Mouse (Mus musculus) embryonic facial prominence, embryonic 14.5 days (tissue): ENCODE measurements around the gene Ctsc. TPM values are rescaled to one million over a fixed set of nuclear protein-coding genes. Genes with fewer than 3 reads are reported as not detected.
"Not testable (repeated sequence)": the region's sequence is repeated elsewhere in the genome, so short reads cannot be mapped to it uniquely, and the experiment has no call there.

Experiments used
- ATAC-seq: fragments of 200-750 bp; cut with Nextera tagmentation; 2 replicates; pipeline ENCODE4 v1.8.0; 2017; ENCODE audit warnings: low read depth, moderate number of reproducible peaks, moderate TSS enrichment
- DNase-seq: peaks from one replicate; pipeline ENCODE4 v3.0.0-alpha.2; 2015; ENCODE audit warnings: low spot score
- H3K27ac ChIP-seq: fragments of 300-500 bp; sonication (generic); replicated peaks from 2 replicates; pipeline ENCODE4 v1.5.1; 2014; ENCODE audit warnings: low read depth, mild to moderate bottlenecking, low read length, moderate library complexity
- H3K27me3 ChIP-seq: fragments of 300-500 bp; sonication (generic); replicated peaks from 2 replicates; pipeline ENCODE4 v1.6.1; 2014; ENCODE audit warnings: low read length; ENCODE audit not compliant: control insufficient read depth, insufficient read depth
- H3K36me3 ChIP-seq: fragments of 300-500 bp; sonication (generic); 2 replicates; pipeline ENCODE4 v1.6.1; 2014; ENCODE audit warnings: low read length, mixed read lengths; ENCODE audit not compliant: control insufficient read depth, insufficient read depth
- H3K4me1 ChIP-seq: fragments of 300-500 bp; sonication (generic); 2 replicates; pipeline ENCODE4 v1.6.1; 2014; ENCODE audit warnings: antibody characterized with exemption, low read length; ENCODE audit not compliant: control insufficient read depth, insufficient read depth
- H3K4me2 ChIP-seq: fragments of 300-500 bp; sonication (generic); 2 replicates; pipeline ENCODE4 v1.6.1; 2014; ENCODE audit warnings: low read depth, mild to moderate bottlenecking, low read length, moderate library complexity, mixed read lengths
- H3K4me3 ChIP-seq: fragments of 300-500 bp; sonication (generic); 2 replicates; pipeline ENCODE4 v1.5.1; 2014; ENCODE audit warnings: low read depth, mild to moderate bottlenecking, low read length
- H3K9ac ChIP-seq: fragments of 300-500 bp; sonication (generic); 2 replicates; pipeline ENCODE4 v1.6.1; 2014; ENCODE audit warnings: low read depth, mild to moderate bottlenecking, low read length, moderate library complexity, mixed read lengths
- H3K9me3 ChIP-seq: fragments of 300-500 bp; sonication (generic); 2 replicates; pipeline ENCODE4 v1.6.1; 2016; ENCODE audit warnings: low read length; ENCODE audit not compliant: control insufficient read depth
- WGBS: fragments of 180-500 bp; shearing (Covaris S2); extraction: QIAGEN DNeasy Blood & Tissue Kit; methylation state at CpG from one replicate; pipeline ENCODE4 v1.1.7; 2014; 5-methylcytosine and 5-hydroxymethylcytosine counted together
- polyA plus RNA-seq: library from polyadenylated mRNA; unstranded; fragments of >200 nt; fragmentation: Nextera tagmentation; extraction: Ambion mirVana; gene quantifications from 2 replicates; pipeline ENCODE4 v1.2.1, GENCODE M21; 2014

Ctsc gene
- 60.0 and 64.4 TPM in 2 replicates for polyA plus RNA-seq

GRCm38 (mm10) chr7:88277858-88278627 is at the start of gene Ctsc:
Gene Ctsc (plus strand): TSS chr7:88278085.
- Histone ChIP-seq H3K36me3 (0 out of 2 replicates have a peak, but pooled peaks cover 4% of the 10 kb centered on the region), H3K27me3 (no peaks in the 10 kb centered on the region), H3K9me3 (no peaks in the 10 kb centered on the region), H3K9ac (peak within 1 kb of the TSS; percentile 70), H3K4me3 (peak within 1 kb of the TSS; percentile 57), H3K27ac (peak within 1 kb of the TSS; percentile 67; the same call in 1 of the 2 replicates), H3K4me2 (peak within 1 kb of the TSS; percentile 92), H3K4me1 (no peaks in the 10 kb centered on the region)
- ATAC-seq = peak; percentile 94
- peak; percentile 88 for DNase-seq
- WGBS = 2% methylated on average over 29 of the region's 34 CpGs

GRCm38 (mm10) chr7:88229051-88229450 is 48.8 kb upstream of the Ctsc start:
- no peak for ATAC-seq

GRCm38 (mm10) chr7:88230121-88230520 is 47.8 kb upstream of the Ctsc start:
- no peaks in the 10 kb centered on the region for H3K4me1 ChIP-seq
- H3K9ac ChIP-seq = no peak overlapping the region
- H3K4me3 ChIP-seq = no peak overlapping the region
- H3K4me2 ChIP-seq = no peak overlapping the region
- DNase-seq (no peak), ATAC-seq (no peak)
- no peaks in the 10 kb centered on the region for H3K27me3 ChIP-seq
- no peaks in the 10 kb centered on the region for H3K9me3 ChIP-seq
- no peak overlapping the region for H3K27ac ChIP-seq
- H3K36me3 ChIP-seq = no peaks in the 10 kb centered on the region
- 93% methylated on average over 4 of the region's 4 CpGs for WGBS

More at GRCm38 (mm10) chr7:88229051-88229450, 48.8 kb upstream of the Ctsc start:
- Histone ChIP-seq H3K9ac (no peak overlapping the region), H3K9me3 (no peaks in the 10 kb centered on the region), H3K36me3 (no peaks in the 10 kb centered on the region), H3K4me1 (no peaks in the 10 kb centered on the region), H3K4me2 (no peak overlapping the region), H3K27ac (no peak overlapping the region), H3K4me3 (no peak overlapping the region), H3K27me3 (no peaks in the 10 kb centered on the region)
- WGBS = 52% methylated on average over 2 of the region's 2 CpGs
- DNase-seq = no peak

GRCm38 (mm10) chr7:88230756-88231522 is 46.9 kb upstream of the Ctsc start:
- no peak overlapping the region for H3K27ac ChIP-seq
- 89% methylated on average over 7 of the region's 7 CpGs for WGBS
- DNase-seq = no peak
- no peaks in the 10 kb centered on the region for H3K4me1 ChIP-seq
- no peaks in the 10 kb centered on the region for H3K36me3 ChIP-seq
- no peak overlapping the region for H3K4me2 ChIP-seq
- no peak overlapping the region for H3K9ac ChIP-seq
- no peaks in the 10 kb centered on the region for H3K9me3 ChIP-seq
- H3K27me3 ChIP-seq = no peaks in the 10 kb centered on the region
- H3K4me3 ChIP-seq = no peak overlapping the region
- ATAC-seq = no peak

- DNase-seq (no peak), ATAC-seq (no peak)
- WGBS = 70% methylated on average over 3 of the region's 3 CpGs
Measured at GRCm38 (mm10) chr7:88243059-88243458, 34.8 kb upstream of the Ctsc start.

GRCm38 (mm10) chr7:88244462-88244861 is 33.4 kb upstream of the Ctsc start:
- H3K4me2 ChIP-seq = no peak overlapping the region
- H3K9me3 ChIP-seq = no peaks in the 10 kb centered on the region
- H3K27me3 ChIP-seq = no peaks in the 10 kb centered on the region
- no peaks in the 10 kb centered on the region for H3K36me3 ChIP-seq
- H3K4me3 ChIP-seq = no peak overlapping the region
- no peaks in the 10 kb centered on the region for H3K4me1 ChIP-seq
- DNase-seq (no peak), ATAC-seq (no peak)
- H3K27ac ChIP-seq = no peak overlapping the region
- no peak overlapping the region for H3K9ac ChIP-seq

More at GRCm38 (mm10) chr7:88243059-88243458, 34.8 kb upstream of the Ctsc start:
- H3K9ac ChIP-seq = no peak overlapping the region
- no peaks in the 10 kb centered on the region for H3K9me3 ChIP-seq
- no peak overlapping the region for H3K4me2 ChIP-seq
- H3K36me3 ChIP-seq = no peaks in the 10 kb centered on the region
- H3K4me3 ChIP-seq = no peak overlapping the region
- H3K4me1 ChIP-seq = no peaks in the 10 kb centered on the region
- H3K27me3 ChIP-seq = no peaks in the 10 kb centered on the region
- H3K27ac ChIP-seq = no peak overlapping the region

- not testable (repeated sequence) for ATAC-seq, DNase-seq, H3K4me2 ChIP-seq, H3K27me3 ChIP-seq, H3K4me1 ChIP-seq, H3K4me3 ChIP-seq, H3K36me3 ChIP-seq, H3K9me3 ChIP-seq, H3K9ac ChIP-seq, H3K27ac ChIP-seq
- 92% methylated on average over 2 of the region's 2 CpGs for WGBS
Measured at GRCm38 (mm10) chr7:88250380-88250779, 27.5 kb upstream of the Ctsc start.

- DNase-seq = no peak
- H3K4me3 ChIP-seq = no peak overlapping the region
- H3K36me3 ChIP-seq = no peaks in the 10 kb centered on the region
- H3K9me3 ChIP-seq = no peaks in the 10 kb centered on the region
- H3K9ac ChIP-seq = no peak overlapping the region
- no peak for ATAC-seq
- no peak overlapping the region for H3K27ac ChIP-seq
- 43% methylated on average over 1 of the region's 1 CpGs for WGBS
- no peaks in the 10 kb centered on the region for H3K4me1 ChIP-seq
- H3K4me2 ChIP-seq = no peak overlapping the region
- H3K27me3 ChIP-seq = no peaks in the 10 kb centered on the region
Measured at GRCm38 (mm10) chr7:88251535-88251934, 26.4 kb upstream of the Ctsc start.
